Mouse (Mus musculus): ENCODE results near the gene Sap30bp. TPM values are rescaled to one million over a fixed set of nuclear protein-coding genes. Genes with fewer than 3 reads are reported as not detected.

Gene Sap30bp
- polyA plus RNA-seq, 1 experiment from 2014 or later = 56.9 TPM

DNA sequence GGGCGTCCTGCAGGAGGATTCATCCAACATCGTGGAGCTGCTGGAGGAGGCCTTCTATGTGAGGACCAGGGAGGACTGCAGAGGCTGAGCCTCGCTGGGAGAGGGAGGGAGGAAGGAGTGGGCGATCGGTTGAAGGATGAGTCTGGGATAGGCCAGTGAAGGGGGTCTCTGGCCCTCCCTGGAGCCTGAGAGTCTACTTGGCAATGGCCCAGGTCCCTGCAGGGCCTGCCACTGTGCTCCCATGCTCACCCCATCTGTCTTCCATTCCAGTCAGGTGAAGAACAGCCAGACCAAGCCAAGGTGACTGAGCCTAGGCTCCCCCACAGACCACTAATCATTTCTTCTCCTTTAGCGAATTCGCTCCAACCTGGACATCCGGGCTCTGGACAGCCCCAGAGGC is 50.2 kb downstream of the Sap30bp start:
- Histone ChIP-seq H3K27me3 (peaks cover 43% of the 10 kb centered on the region), H3K9me3 (no peaks in the 10 kb centered on the region), H3K9ac (replicated peaks) (no peak overlapping the region), H3K4me1 (replicated peaks) (no peaks in the 10 kb centered on the region), H3K27ac (no peak overlapping the region), H3K4me2 (no peak overlapping the region), H3K36me3 (no peaks in the 10 kb centered on the region), H3K4me3 (replicated peaks) (no peak overlapping the region)
- WGBS = 87% methylated on average over 8 of the region's 8 CpGs
- no peak for ATAC-seq (ENCODE audit: insufficient number of reproducible peaks, insufficient read depth, low FRiP score, low TSS enrichment, low read depth)

DNA sequence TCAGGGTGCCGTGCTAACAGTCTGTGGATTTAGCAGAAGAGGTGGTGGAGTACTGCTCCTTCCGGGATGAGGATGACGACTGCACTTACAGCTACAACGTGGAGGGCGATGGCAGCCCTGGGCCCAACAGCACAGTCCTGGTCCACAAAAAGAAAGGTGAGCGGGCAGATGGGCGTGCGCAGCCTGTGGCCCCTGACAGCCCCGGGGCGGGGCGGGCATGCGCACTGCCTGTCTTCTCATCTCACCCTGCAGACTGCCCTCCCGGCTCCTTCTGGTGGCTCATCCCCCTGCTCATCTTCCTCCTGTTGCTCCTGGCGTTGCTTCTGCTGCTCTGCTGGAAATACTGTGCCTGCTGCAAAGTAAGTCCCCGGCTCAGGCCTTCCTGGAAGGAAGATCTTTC is 56.6 kb downstream of the Sap30bp start:
- no peak overlapping the region for H3K27ac ChIP-seq
- peaks cover 52% of the 10 kb centered on the region for H3K27me3 ChIP-seq
- no peak for ATAC-seq (ENCODE audit: insufficient number of reproducible peaks, insufficient read depth, low FRiP score, low TSS enrichment, low read depth)
- H3K4me2 ChIP-seq = peak overlapping the region; percentile 27
- no peaks in the 10 kb centered on the region for H3K4me1 ChIP-seq (replicated peaks)
- H3K9ac ChIP-seq (replicated peaks) = 0 out of 2 replicates have a peak overlapping the region, but pooled peaks have one; percentile 24
- no peaks in the 10 kb centered on the region for H3K36me3 ChIP-seq
- no peaks in the 10 kb centered on the region for H3K9me3 ChIP-seq
- 34% methylated on average over 15 of the region's 15 CpGs for WGBS
- 0 out of 2 replicates have a peak overlapping the region, but pooled peaks have one; percentile 8 for H3K4me3 ChIP-seq (replicated peaks)

DNA sequence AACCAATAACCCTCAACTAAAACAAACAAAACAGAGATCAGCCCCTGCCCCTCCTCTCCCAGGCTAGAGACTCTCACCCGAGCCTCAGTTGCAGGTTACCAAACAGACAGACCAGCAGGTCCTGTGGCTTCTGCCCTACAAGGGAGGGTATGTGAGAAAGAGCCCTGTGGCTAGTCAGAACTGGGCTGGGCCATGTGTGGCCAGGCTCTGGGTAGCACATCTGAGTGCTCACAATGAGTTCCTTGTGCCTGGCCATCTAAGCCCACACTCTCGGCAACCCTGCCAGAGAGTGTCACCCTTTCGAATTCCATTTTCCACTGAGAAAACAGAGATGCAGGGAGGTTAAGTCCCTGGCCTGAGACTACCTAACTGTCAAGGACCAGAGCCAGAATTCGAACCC is 59.0 kb downstream of the Sap30bp start:
- H3K27ac ChIP-seq = no peak overlapping the region
- no peaks in the 10 kb centered on the region for H3K36me3 ChIP-seq
- no peak overlapping the region for H3K9ac ChIP-seq (replicated peaks)
- peaks cover 46% of the 10 kb centered on the region for H3K27me3 ChIP-seq
- H3K9me3 ChIP-seq = no peaks in the 10 kb centered on the region
- H3K4me1 ChIP-seq (replicated peaks) = no peaks in the 10 kb centered on the region
- no peak overlapping the region for H3K4me2 ChIP-seq
- no peak for ATAC-seq (ENCODE audit: insufficient number of reproducible peaks, insufficient read depth, low FRiP score, low TSS enrichment, low read depth)
- H3K4me3 ChIP-seq (replicated peaks) = no peak overlapping the region
- 65% methylated on average over 4 of the region's 4 CpGs for WGBS

DNA sequence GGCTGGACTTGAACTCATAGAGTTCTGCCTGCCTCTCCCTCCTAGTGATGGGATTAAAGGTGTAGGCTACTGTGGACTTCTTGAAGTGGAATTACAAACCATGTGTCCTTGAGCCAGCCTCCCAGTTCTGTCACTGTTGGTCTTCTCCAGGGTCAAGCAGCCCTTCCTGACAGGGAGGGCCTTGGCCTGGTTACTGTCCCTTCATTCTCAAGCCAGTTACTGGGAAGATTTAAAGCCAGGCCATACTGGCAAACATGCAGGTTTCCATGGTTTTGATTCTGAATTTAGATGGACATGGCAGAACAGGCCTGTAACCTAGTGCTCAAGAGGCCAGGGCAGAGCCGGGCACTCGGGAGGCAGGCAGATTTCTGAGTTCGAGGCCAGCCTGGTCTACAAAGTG is 62.2 kb downstream of the Sap30bp start:
- ATAC-seq (ENCODE audit: insufficient number of reproducible peaks, insufficient read depth, low FRiP score, low TSS enrichment, low read depth) = no peak
- WGBS = 91% methylated on average over 3 of the region's 3 CpGs
- H3K4me2 ChIP-seq = no peak overlapping the region
- no peak overlapping the region for H3K4me3 ChIP-seq (replicated peaks)
- H3K4me1 ChIP-seq (replicated peaks) = no peaks in the 10 kb centered on the region
- H3K9me3 ChIP-seq = no peaks in the 10 kb centered on the region
- H3K27ac ChIP-seq = no peak overlapping the region
- H3K36me3 ChIP-seq = no peaks in the 10 kb centered on the region
- no peak overlapping the region for H3K9ac ChIP-seq (replicated peaks)
- peaks cover 27% of the 10 kb centered on the region for H3K27me3 ChIP-seq

DNA sequence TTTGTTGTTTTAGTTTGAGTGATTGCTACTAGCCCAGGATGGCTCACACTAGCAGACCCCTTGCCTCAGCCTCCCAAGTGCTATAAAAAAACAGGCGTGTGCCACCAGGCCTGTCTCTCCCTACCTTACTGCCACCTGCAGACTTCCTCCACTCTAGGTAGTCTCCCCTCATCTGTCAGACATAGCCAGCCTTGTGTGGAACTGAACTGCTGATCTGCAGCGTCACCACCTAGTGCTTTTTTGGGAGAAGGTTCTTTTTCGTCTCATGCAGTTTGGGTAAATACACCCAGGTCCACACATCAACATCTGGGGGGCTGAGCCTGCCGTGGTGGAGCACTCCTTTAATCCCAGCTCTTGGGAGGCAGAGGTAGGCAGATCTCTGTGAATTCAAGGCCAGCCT is 64.0 kb downstream of the Sap30bp start:
- Histone ChIP-seq H3K4me2 (no peak overlapping the region), H3K36me3 (no peaks in the 10 kb centered on the region), H3K9ac (replicated peaks) (no peak overlapping the region), H3K4me1 (replicated peaks) (no peaks in the 10 kb centered on the region), H3K27me3 (peaks cover 18% of the 10 kb centered on the region), H3K27ac (no peak overlapping the region), H3K9me3 (no peaks in the 10 kb centered on the region), H3K4me3 (replicated peaks) (no peak overlapping the region)
- 71% methylated on average over 4 of the region's 4 CpGs for WGBS
- no peak for ATAC-seq (ENCODE audit: insufficient number of reproducible peaks, insufficient read depth, low FRiP score, low TSS enrichment, low read depth)

DNA sequence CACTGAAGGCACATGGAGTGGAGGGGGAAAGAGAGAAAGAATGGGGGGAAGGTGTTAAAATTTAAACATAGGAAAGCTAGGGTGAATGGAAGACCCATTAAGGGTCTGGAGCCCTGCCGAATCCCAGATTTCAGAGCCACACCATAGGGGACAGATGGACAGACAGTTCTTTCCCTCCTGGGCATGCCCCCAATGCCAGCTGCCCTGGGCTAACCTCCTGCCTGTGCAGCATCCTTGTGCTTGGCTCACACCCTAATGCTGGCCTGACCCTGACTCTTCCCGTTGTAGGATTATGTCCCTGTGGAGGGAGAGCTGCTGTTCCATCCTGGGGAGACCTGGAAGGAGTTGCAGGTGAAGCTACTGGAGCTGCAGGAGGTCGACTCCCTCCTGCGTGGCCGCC is 64.6 kb downstream of the Sap30bp start:
- Histone ChIP-seq H3K36me3 (no peaks in the 10 kb centered on the region), H3K4me2 (no peak overlapping the region), H3K27ac (no peak overlapping the region), H3K9me3 (no peaks in the 10 kb centered on the region), H3K9ac (replicated peaks) (no peak overlapping the region), H3K4me1 (replicated peaks) (no peaks in the 10 kb centered on the region), H3K27me3 (peaks cover 18% of the 10 kb centered on the region), H3K4me3 (replicated peaks) (no peak overlapping the region)
- ATAC-seq (ENCODE audit: insufficient number of reproducible peaks, insufficient read depth, low FRiP score, low TSS enrichment, low read depth) = no peak
- 77% methylated on average over 5 of the region's 5 CpGs for WGBS

DNA sequence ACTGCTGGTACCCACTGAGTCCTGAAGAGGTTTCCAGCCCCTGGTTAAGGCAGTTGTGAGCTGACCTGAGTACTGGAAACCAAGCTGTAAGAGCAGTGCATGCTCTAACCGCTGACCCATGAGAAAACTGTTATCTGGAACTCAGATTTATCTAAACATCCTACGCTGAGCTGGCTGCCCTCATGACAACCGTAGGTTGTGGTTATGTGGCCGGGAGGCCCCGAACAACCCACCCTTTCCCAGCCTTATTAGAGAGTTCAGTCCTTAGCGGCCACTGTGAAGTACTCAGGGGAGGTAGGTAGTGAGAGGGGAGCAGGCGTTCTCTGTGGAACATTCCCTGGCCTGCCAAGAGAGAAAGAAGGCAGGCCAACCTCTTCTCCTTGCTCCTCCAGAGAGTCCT is 65.9 kb downstream of the Sap30bp start:
- peaks cover 12% of the 10 kb centered on the region for H3K27me3 ChIP-seq
- WGBS = 86% methylated on average over 7 of the region's 7 CpGs

DNA sequence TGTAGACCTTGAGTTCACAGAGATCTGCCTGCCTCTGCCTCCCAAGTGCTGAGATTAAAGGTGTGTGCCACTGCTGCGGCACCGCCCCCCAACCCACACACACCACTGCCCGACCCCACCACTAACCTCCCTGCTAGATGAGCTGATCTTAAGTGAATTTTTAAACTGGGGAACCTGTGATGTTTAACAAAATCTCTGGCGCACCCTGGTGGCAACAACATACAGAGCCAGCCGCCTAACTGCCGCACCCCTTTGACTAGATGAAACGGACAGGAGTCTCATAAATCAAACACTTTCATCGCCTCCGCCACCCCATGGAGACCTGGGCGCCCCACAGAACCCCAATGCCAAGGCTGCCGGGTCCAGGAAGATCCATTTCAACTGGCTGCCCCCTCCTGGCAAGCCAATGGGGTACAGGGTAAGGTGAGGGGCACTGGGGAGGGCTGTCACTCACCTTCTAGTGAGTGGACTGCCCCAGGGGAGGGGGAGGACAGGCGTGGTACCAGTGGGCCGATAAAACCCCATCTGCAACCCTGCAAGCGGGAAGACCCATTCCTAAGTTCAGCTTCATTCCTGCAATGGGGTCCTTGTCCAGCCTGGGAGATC is 66.6 kb downstream of the Sap30bp start:
- H3K4me3 ChIP-seq (replicated peaks) = no peak overlapping the region
- H3K4me1 ChIP-seq (replicated peaks) = 0 out of 2 replicates have a peak, but pooled peaks cover 2% of the 10 kb centered on the region
- no peak overlapping the region for H3K27ac ChIP-seq
- peaks cover 12% of the 10 kb centered on the region for H3K27me3 ChIP-seq
- 20% methylated on average over 14 of the region's 14 CpGs for WGBS
- H3K4me2 ChIP-seq = no peak overlapping the region
- no peak for ATAC-seq (ENCODE audit: insufficient number of reproducible peaks, insufficient read depth, low FRiP score, low TSS enrichment, low read depth)
- H3K9ac ChIP-seq (replicated peaks) = no peak overlapping the region
- H3K9me3 ChIP-seq = peaks cover 4% of the 10 kb centered on the region; the same call in 1 of the 2 replicates
- H3K36me3 ChIP-seq = no peaks in the 10 kb centered on the region

More for the DNA sequence above, 65.9 kb downstream of the Sap30bp start:
- no peaks in the 10 kb centered on the region for H3K4me1 ChIP-seq (replicated peaks)
- no peak for ATAC-seq (ENCODE audit: insufficient number of reproducible peaks, insufficient read depth, low FRiP score, low TSS enrichment, low read depth)
- H3K9me3 ChIP-seq = peaks cover 4% of the 10 kb centered on the region; the same call in 1 of the 2 replicates
- H3K27ac ChIP-seq = no peak overlapping the region
- H3K4me2 ChIP-seq = no peak overlapping the region
- no peaks in the 10 kb centered on the region for H3K36me3 ChIP-seq
- H3K9ac ChIP-seq (replicated peaks) = no peak overlapping the region
- no peak overlapping the region for H3K4me3 ChIP-seq (replicated peaks)

DNA sequence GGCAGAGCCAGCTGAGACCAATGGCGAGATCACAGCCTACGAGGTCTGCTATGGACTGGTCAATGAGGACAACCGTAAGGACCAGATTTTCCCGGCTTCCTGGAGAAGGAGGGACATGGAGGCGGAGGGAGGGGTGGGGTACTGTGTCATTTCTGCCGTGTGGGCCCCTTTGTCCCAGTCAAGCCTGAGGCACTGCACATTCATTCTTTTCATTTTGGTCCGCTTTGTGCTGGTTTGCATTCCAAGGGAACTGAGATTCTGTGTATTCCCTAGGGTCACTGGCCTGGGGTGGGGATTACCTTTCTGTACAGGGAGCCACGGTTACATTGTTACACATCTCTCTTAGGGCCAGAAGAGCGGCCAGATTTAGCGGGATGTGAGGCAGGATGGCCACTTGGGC is 67.5 kb downstream of the Sap30bp start:
- 53% methylated on average over 10 of the region's 10 CpGs for WGBS
- H3K9ac ChIP-seq (replicated peaks) = no peak overlapping the region
- ATAC-seq (ENCODE audit: insufficient number of reproducible peaks, insufficient read depth, low FRiP score, low TSS enrichment, low read depth) = no peak
- H3K27me3 ChIP-seq = peaks cover 12% of the 10 kb centered on the region
- no peak overlapping the region for H3K4me3 ChIP-seq (replicated peaks)
- H3K36me3 ChIP-seq = no peaks in the 10 kb centered on the region
- H3K9me3 ChIP-seq = peaks cover 4% of the 10 kb centered on the region; the same call in 1 of the 2 replicates
- H3K4me2 ChIP-seq = no peak overlapping the region
- H3K27ac ChIP-seq = no peak overlapping the region
- H3K4me1 ChIP-seq (replicated peaks) = peaks cover 12% of the 10 kb centered on the region

DNA sequence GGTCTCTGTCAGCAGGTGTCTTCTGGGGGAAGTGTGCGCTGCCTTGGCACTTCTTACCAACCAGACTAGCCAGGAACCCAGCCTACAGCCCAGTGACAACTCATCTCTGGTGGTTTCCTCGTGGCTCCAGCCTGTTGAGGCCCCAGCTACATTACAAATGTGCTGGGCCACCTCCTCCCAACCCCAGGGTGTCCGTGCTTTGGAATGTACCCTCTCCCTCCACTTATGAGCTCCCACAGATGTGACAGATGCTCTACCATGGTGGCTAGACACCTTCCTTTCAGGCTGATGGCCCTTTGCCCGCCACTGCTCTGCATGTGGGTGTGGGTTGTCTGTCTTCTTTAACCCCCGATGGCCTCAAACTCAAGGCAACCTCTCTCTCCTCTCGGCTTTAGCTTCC is 68.6 kb downstream of the Sap30bp start:
- 66% methylated on average over 6 of the region's 6 CpGs for WGBS

DNA sequence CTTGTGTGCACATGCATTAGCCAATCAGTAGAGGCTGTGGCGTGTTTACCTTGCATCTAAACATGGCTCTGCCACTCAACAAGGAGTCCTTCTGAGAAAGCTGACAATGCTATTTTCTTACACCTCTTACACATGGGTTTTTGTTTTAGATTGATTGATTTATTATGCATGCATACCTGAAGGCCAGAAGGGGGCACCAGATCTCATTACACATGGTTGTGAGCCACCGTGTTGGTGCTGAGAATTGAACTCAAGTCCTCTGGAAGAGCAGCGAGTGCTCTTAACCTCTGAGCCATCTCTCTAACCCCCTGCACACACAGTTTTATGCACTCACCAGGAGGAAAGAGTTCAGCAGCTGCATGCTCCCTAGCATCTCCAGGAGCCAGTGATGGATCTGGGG is 69.8 kb downstream of the Sap30bp start:
- WGBS = 87% methylated on average over 3 of the region's 3 CpGs
- peaks cover 4% of the 10 kb centered on the region; the same call in 1 of the 2 replicates for H3K9me3 ChIP-seq
- H3K9ac ChIP-seq (replicated peaks) = no peak overlapping the region
- peaks cover 16% of the 10 kb centered on the region for H3K36me3 ChIP-seq
- no peak overlapping the region for H3K4me2 ChIP-seq
- peaks cover 12% of the 10 kb centered on the region for H3K27me3 ChIP-seq
- H3K27ac ChIP-seq = no peak overlapping the region
- peaks cover 18% of the 10 kb centered on the region for H3K4me1 ChIP-seq (replicated peaks)
- no peak overlapping the region for H3K4me3 ChIP-seq (replicated peaks)
- ATAC-seq (ENCODE audit: insufficient number of reproducible peaks, insufficient read depth, low FRiP score, low TSS enrichment, low read depth) = no peak

More for the DNA sequence above, 68.6 kb downstream of the Sap30bp start:
- Histone ChIP-seq H3K36me3 (peaks cover 4% of the 10 kb centered on the region), H3K9me3 (peaks cover 4% of the 10 kb centered on the region; the same call in 1 of the 2 replicates), H3K27me3 (peaks cover 12% of the 10 kb centered on the region), H3K4me3 (replicated peaks) (no peak overlapping the region), H3K27ac (no peak overlapping the region), H3K4me1 (replicated peaks) (peaks cover 18% of the 10 kb centered on the region), H3K9ac (replicated peaks) (no peak overlapping the region), H3K4me2 (no peak overlapping the region)
- ATAC-seq (ENCODE audit: insufficient number of reproducible peaks, insufficient read depth, low FRiP score, low TSS enrichment, low read depth) = no peak
